Mouse (Mus musculus): ENCODE results near the gene Serinc4. TPM values are rescaled to one million over a fixed set of nuclear protein-coding genes. Genes with fewer than 3 reads are reported as not detected.
"Not testable (repeated sequence)": the region's sequence is repeated elsewhere in the genome, so short reads cannot be mapped to it uniquely, and the experiment has no call there.

Gene Serinc4
- polyA plus RNA-seq (2015; fragmentation: Nextera tagmentation; extraction: Ambion mirVana), result 0.95 and 1.2 TPM in 2 replicates

DNA sequence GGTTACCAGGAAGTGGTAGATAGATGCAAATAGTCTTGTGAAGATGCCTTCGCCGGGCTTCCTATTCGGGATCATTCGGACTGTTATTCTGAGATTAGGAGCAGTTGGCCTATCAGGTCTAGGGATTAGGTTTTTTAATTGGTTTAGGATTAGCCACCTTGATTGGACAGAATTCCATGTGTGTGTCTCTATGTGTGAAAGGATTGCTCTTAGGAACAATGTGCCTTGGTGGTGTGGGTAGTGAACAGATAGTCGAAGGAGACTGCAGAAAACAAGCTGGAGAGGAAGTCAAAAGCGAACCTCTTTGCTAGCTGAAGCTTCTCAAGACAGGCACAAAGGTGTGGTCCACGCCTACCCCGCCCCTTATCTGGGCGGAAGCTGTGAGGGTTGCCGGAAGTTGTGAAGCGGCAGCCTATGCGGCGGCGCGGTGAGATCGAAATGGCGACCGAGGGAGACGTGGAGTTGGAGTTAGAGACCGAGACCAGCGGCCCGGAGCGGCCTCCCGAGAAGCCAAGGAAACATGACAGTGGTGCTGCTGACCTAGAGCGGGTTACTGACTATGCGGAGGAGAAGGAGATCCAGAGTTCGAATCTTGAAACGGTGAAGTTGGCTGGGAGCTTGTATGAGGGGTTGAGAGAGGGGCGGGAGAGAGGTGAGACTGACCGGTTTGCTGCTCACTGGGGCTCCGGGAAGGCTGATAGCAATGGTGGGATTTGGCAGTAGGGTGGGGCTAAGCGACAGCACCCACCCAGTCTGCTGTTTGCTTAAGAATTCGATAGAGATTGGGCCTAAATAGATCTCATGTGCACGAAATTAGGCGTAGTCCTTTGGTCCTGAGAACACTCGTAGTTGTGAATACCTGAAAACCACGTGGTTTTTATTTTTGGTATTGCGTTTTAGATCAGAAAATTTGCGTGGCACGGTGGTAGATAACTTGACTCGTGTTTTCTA, at the start of gene Serinc4:
Gene Serinc4, minus strand, starts transcription at position 90 of the 951 bp plus-strand sequence.
- Histone ChIP-seq H3K4me2 (ENCODE audit: low read length) (peak within 1 kb of the TSS; percentile 80), H3K27ac (ENCODE audit: low read depth, low read length) (peak within 1 kb of the TSS; percentile 78), H3K9me3 (ENCODE audit: control insufficient read depth, low read length) (no peaks in the 10 kb centered on the region), H3K36me3 (ENCODE audit: control insufficient read depth, insufficient read depth, low read length) (peaks cover 18% of the 10 kb centered on the region), H3K4me1 (ENCODE audit: control insufficient read depth, insufficient read depth, low read depth, low read length) (peaks cover 11% of the 10 kb centered on the region), H3K4me3 (ENCODE audit: low read length) (peak within 1 kb of the TSS; percentile 80), H3K27me3 (replicated peaks; ENCODE audit: control insufficient read depth, insufficient read depth, low read length) (no peaks in the 10 kb centered on the region), H3K9ac (ENCODE audit: low read depth, low read length) (peak within 1 kb of the TSS; percentile 81)
- 5% methylated on average over 41 of the region's 41 CpGs for WGBS
- ATAC-seq, result peak; percentile 94

DNA sequence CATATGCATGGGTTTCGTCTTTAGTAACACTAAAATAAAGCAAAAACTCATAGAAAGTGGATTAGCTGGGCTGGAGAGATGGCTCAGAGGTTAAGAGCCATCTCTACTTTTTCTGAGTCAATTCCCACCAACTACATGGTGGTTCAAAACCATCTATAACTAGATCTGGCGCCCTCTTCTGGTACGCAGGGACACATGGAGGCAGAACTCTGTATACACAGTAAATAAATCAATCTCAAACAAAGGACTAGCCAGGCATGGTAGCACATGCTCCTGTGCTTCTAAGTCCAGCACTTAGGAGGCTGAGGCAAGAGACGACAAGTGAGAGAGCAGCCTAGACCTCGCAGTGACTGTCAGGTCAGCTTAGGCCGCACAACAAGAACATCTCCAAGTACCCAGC, 45.0 kb upstream of the Serinc4 start:
- WGBS, result 88% methylated on average over 1 of the region's 6 CpGs
- not testable (repeated sequence) for H3K4me2 ChIP-seq (ENCODE audit: low read length); H3K9me3 ChIP-seq (ENCODE audit: control insufficient read depth, low read length); ATAC-seq; H3K36me3 ChIP-seq (ENCODE audit: control insufficient read depth, insufficient read depth, low read length); H3K9ac ChIP-seq (ENCODE audit: low read depth, low read length); H3K4me1 ChIP-seq (ENCODE audit: control insufficient read depth, insufficient read depth, low read depth, low read length); H3K27me3 ChIP-seq (replicated peaks; ENCODE audit: control insufficient read depth, insufficient read depth, low read length); H3K27ac ChIP-seq (ENCODE audit: low read depth, low read length); H3K4me3 ChIP-seq (ENCODE audit: low read length)

DNA sequence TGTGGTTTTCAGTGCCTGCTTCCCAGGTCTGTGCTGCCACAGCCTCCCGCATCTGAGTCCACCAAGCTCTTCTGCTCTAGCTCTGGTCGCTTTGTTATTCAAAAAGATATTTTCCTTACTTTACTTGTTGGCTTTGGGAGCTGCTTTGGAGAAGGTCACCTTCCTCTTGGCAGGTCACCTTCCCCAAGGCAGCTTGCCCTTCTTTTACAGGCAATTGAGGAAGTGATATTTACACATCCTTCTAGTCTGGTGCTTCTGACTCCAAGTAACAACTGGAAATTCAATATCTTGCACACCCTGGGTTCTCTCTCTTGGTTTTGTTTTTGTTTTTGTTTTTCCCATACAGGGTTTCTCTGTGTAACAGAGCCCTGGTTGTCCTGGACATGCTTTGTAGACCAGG, 27.8 kb upstream of the Serinc4 start:
- not testable (repeated sequence) for H3K4me3 ChIP-seq (ENCODE audit: low read length); H3K4me2 ChIP-seq (ENCODE audit: low read length); H3K36me3 ChIP-seq (ENCODE audit: control insufficient read depth, insufficient read depth, low read length); H3K9me3 ChIP-seq (ENCODE audit: control insufficient read depth, low read length); H3K4me1 ChIP-seq (ENCODE audit: control insufficient read depth, insufficient read depth, low read depth, low read length); H3K9ac ChIP-seq (ENCODE audit: low read depth, low read length); H3K27me3 ChIP-seq (replicated peaks; ENCODE audit: control insufficient read depth, insufficient read depth, low read length); H3K27ac ChIP-seq (ENCODE audit: low read depth, low read length); ATAC-seq
- 90% methylated on average over 1 of the region's 2 CpGs for WGBS

DNA sequence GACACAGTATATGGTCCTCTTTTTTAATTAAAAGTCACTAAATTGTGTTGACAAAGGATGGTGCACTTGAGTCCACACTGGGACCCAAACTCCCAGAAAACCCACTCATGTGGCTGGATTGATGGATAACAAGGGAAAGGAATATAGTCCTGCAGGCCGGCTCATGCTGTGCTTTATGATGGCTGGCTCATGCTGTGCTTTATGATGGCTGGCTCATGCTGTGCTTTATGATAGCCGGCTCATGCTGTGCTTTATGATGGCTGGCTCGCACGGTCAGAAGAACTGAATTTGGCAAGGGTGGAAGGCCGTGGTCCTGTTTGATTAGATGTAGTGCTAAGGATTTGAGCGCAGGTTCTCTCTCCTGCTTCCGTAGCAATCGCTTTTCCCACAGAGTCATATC, 27.0 kb upstream of the Serinc4 start:
- Histone ChIP-seq H3K27ac (ENCODE audit: low read depth, low read length) (no peak overlapping the region), H3K4me3 (ENCODE audit: low read length) (no peak overlapping the region), H3K9me3 (ENCODE audit: control insufficient read depth, low read length) (no peaks in the 10 kb centered on the region), H3K27me3 (replicated peaks; ENCODE audit: control insufficient read depth, insufficient read depth, low read length) (no peaks in the 10 kb centered on the region), H3K9ac (ENCODE audit: low read depth, low read length) (no peak overlapping the region), H3K4me2 (ENCODE audit: low read length) (no peak overlapping the region), H3K36me3 (ENCODE audit: control insufficient read depth, insufficient read depth, low read length) (no peaks in the 10 kb centered on the region), H3K4me1 (ENCODE audit: control insufficient read depth, insufficient read depth, low read depth, low read length) (no peaks in the 10 kb centered on the region)
- 23% methylated on average over 8 of the region's 8 CpGs for WGBS
- 0 out of 2 replicates have a peak, but pooled peaks have one; percentile 27 for ATAC-seq

DNA sequence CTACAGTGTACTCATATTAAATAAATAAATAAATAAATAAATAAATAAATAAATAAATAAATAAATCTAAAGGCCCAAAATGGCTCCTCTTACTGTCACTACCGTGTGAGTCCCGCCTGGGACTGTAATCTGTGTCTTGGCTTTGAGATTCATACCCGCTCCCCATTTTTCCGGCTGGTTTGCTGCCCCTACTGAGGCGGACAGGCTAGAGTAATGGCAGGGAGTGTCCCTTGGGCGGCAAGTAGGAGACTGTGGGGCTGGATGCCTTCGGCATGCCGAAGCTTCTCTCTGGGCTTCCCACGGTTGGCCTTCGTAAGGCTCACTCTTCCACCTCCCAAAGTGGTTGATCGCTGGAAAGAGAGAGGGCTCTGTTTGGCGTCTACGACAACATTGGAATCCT, 24.3 kb upstream of the Serinc4 start:
- H3K27me3 ChIP-seq (replicated peaks; ENCODE audit: control insufficient read depth, insufficient read depth, low read length); ATAC-seq; H3K9me3 ChIP-seq (ENCODE audit: control insufficient read depth, low read length); H3K9ac ChIP-seq (ENCODE audit: low read depth, low read length); H3K27ac ChIP-seq (ENCODE audit: low read depth, low read length); H3K4me2 ChIP-seq (ENCODE audit: low read length); H3K4me3 ChIP-seq (ENCODE audit: low read length); H3K4me1 ChIP-seq (ENCODE audit: control insufficient read depth, insufficient read depth, low read depth, low read length); H3K36me3 ChIP-seq (ENCODE audit: control insufficient read depth, insufficient read depth, low read length): not testable (repeated sequence)
- WGBS, result 90% methylated on average over 13 of the region's 13 CpGs

DNA sequence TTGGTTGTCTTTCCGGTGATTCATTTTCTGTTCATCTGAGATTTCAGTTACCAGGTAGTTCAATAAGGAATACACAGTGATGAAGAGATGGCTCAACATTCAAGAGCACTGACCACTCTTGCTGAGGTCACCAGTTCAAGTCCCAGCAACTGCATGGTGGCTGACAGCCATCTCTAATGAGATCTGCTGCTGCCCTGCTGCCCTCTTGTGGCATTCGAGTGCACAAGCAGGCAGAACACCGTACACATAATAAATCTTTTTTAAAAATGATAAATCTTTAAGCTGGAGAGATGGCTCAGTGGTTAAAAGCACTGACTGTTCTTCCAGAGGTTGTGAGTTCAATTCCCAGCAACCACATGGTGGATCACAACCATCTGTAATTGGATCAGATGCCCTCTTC, 23.9 kb upstream of the Serinc4 start:
- no peak for ATAC-seq
- Histone ChIP-seq H3K36me3 (ENCODE audit: control insufficient read depth, insufficient read depth, low read length) (no peaks in the 10 kb centered on the region), H3K27ac (ENCODE audit: low read depth, low read length) (no peak overlapping the region), H3K4me1 (ENCODE audit: control insufficient read depth, insufficient read depth, low read depth, low read length) (no peaks in the 10 kb centered on the region), H3K9ac (ENCODE audit: low read depth, low read length) (no peak overlapping the region), H3K9me3 (ENCODE audit: control insufficient read depth, low read length) (no peaks in the 10 kb centered on the region), H3K4me2 (ENCODE audit: low read length) (no peak overlapping the region), H3K4me3 (ENCODE audit: low read length) (no peak overlapping the region), H3K27me3 (replicated peaks; ENCODE audit: control insufficient read depth, insufficient read depth, low read length) (no peaks in the 10 kb centered on the region)
- WGBS, result 55% methylated on average over 3 of the region's 3 CpGs

DNA sequence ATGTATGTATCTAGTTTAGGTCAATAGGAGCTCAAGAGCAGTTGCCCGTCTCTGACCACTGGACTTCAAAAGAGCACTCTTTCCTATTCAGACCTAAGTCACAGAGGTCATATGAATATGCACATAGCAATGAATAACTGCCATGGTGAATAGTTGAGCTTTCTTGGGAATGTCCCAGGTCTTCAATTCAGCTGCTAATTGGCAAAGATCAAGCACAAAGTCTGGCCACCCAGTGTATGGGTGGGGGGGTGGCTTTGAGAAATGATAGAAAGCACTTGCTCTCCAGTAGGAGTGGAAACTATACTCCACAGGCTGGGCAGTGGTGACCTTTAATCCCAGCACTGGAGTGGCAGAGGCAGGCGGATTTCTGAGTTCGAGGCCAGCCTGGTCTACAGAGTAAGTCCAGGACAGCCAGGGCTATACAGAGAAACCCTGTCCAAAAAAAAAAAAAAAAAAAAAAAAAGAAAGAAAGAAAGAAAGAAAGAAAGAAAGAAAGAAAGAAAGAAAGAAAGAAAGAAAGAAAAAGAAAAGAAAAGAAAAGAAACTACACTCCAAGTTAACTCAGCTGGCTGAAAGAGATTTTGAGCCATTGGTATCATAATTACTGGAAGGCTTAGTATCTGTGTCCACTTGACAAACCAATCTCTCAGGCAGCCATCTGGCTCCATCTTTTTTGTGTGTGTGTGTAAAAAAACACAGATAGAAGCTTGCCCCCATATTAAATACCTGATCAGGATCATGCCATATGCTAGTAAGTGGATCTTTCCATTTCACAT, 21.1 kb upstream of the Serinc4 start:
- no peak for ATAC-seq
- Histone ChIP-seq H3K4me3 (ENCODE audit: low read length) (no peak overlapping the region), H3K4me1 (ENCODE audit: control insufficient read depth, insufficient read depth, low read depth, low read length) (no peaks in the 10 kb centered on the region), H3K9me3 (ENCODE audit: control insufficient read depth, low read length) (no peaks in the 10 kb centered on the region), H3K27me3 (replicated peaks; ENCODE audit: control insufficient read depth, insufficient read depth, low read length) (no peaks in the 10 kb centered on the region), H3K27ac (ENCODE audit: low read depth, low read length) (no peak overlapping the region), H3K9ac (ENCODE audit: low read depth, low read length) (no peak overlapping the region), H3K36me3 (ENCODE audit: control insufficient read depth, insufficient read depth, low read length) (no peaks in the 10 kb centered on the region), H3K4me2 (ENCODE audit: low read length) (no peak overlapping the region)
- WGBS, result 74% methylated on average over 3 of the region's 3 CpGs

DNA sequence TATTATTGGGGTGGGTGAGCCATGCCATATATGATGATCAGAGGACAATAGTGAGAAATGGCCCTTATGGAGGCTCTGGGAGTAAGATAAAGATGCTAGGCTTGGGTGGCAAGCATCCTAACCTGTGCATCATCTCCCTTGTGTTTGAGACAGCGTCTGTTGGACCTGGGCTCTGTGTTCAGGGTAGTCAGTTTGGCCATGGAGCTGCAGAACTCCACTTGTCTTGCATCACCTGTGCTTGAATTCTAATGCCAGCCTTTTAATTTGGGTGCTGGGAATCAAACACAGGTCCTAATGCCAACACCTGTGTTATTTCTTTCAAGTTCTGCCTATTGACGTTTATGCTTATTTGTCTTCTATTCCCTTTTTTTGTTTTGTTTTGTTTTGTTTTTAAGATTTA, 18.7 kb upstream of the Serinc4 start:
- not testable (repeated sequence) for H3K9me3 ChIP-seq (ENCODE audit: control insufficient read depth, low read length); ATAC-seq
- 98% methylated on average over 2 of the region's 2 CpGs for WGBS

DNA sequence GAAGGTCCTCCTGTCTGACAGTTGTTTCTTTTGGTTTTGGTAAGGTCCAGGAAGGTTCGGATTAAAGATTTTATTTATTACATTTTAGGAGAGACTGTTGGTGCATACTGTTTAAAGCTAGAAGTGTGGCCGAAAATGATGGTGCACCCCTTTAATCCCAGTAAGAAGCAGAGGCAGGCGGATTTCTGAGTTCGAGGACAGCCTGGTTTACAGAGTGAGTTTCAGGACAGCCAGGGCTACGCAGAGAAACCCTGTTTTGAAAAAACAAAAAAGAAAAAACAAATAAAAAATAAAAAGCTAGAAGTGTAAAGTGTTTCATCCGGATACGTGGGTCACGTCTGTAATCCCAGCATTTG, 17.6 kb upstream of the Serinc4 start:
- H3K4me1 ChIP-seq (ENCODE audit: control insufficient read depth, insufficient read depth, low read depth, low read length), result no peaks in the 10 kb centered on the region
- no peaks in the 10 kb centered on the region for H3K9me3 ChIP-seq (ENCODE audit: control insufficient read depth, low read length)
- H3K9ac ChIP-seq (ENCODE audit: low read depth, low read length), result peak overlapping the region; percentile 67
- 0 out of 2 replicates have a peak, but pooled peaks cover 2% of the 10 kb centered on the region for H3K36me3 ChIP-seq (ENCODE audit: control insufficient read depth, insufficient read depth, low read length)
- peak overlapping the region; percentile 58 for H3K4me3 ChIP-seq (ENCODE audit: low read length)
- ATAC-seq, result no peak
- no peaks in the 10 kb centered on the region for H3K27me3 ChIP-seq (replicated peaks; ENCODE audit: control insufficient read depth, insufficient read depth, low read length)
- 32% methylated on average over 8 of the region's 8 CpGs for WGBS
- H3K27ac ChIP-seq (ENCODE audit: low read depth, low read length), result peak overlapping the region; percentile 69
- peak overlapping the region; percentile 45 for H3K4me2 ChIP-seq (ENCODE audit: low read length)

More for the DNA sequence above, 18.7 kb upstream of the Serinc4 start:
- not testable (repeated sequence) for H3K4me1 ChIP-seq (ENCODE audit: control insufficient read depth, insufficient read depth, low read depth, low read length); H3K4me2 ChIP-seq (ENCODE audit: low read length); H3K36me3 ChIP-seq (ENCODE audit: control insufficient read depth, insufficient read depth, low read length); H3K4me3 ChIP-seq (ENCODE audit: low read length); H3K27me3 ChIP-seq (replicated peaks; ENCODE audit: control insufficient read depth, insufficient read depth, low read length); H3K27ac ChIP-seq (ENCODE audit: low read depth, low read length); H3K9ac ChIP-seq (ENCODE audit: low read depth, low read length)

Data from hindbrain, embryonic 16.5 days (tissue).